Mouse (Mus musculus) liver, embryonic 14.5 days (tissue): ENCODE results near the gene Klf1. TPM values are rescaled to one million over a fixed set of nuclear protein-coding genes. Genes with fewer than 3 reads are reported as not detected.
A peak's percentile ranks its signal among the peaks of the same experiment; 100 is the strongest.

Experiments
- ATAC-seq: fragments of 200-750 bp; cut with Nextera tagmentation; 2 replicates; pipeline ENCODE4 v1.8.0; 2017; ENCODE audit warnings: moderate number of reproducible peaks, mild to moderate bottlenecking, moderate library complexity; ENCODE audit not compliant: insufficient read depth
- DNase-seq, 3 experiments: peaks; one replicate each; pipeline ENCODE4 v3.0.0-alpha.2; 2012 to 2013; ENCODE audit warnings: low read depth in 3 of 3, low spot score in 3 of 3
- H3K27ac ChIP-seq: fragments of 300-500 bp; sonication (generic); 2 replicates; pipeline ENCODE4 v1.5.1; 2014; ENCODE audit warnings: moderate library complexity, mild to moderate bottlenecking, control low read depth, inconsistent platforms
- H3K27me3 ChIP-seq: fragments of 300-500 bp; sonication (generic); 2 replicates; pipeline ENCODE4 v1.6.1; 2014; ENCODE audit warnings: mild to moderate bottlenecking, low read length, moderate library complexity; ENCODE audit not compliant: control insufficient read depth, insufficient read depth
- H3K36me3 ChIP-seq: fragments of 300-500 bp; sonication (generic); replicated peaks from 2 replicates; pipeline ENCODE4 v1.6.1; 2014; ENCODE audit warnings: low read depth; ENCODE audit not compliant: control insufficient read depth, insufficient read depth
- H3K4me1 ChIP-seq, 2 experiments: fragments of 200-500 bp in 1 of 2; fragments of 300-500 bp in 1 of 2; sonication (generic) in 1 of 2; replicated peaks; 2 replicates each; pipeline ENCODE4 v1.6.1; 2012 to 2014; ENCODE audit warnings: antibody characterized with exemption in 1 of 2, inconsistent platforms in 1 of 2, low read length in 1 of 2; ENCODE audit not compliant: control insufficient read depth in 2 of 2, insufficient read depth in 2 of 2
- H3K4me2 ChIP-seq: fragments of 300-500 bp; sonication (generic); 2 replicates; pipeline ENCODE4 v1.6.1; 2014; ENCODE audit warnings: low read depth, mild to moderate bottlenecking, control low read depth, moderate library complexity
- H3K4me3 ChIP-seq, 2 experiments: fragments of 200-500 bp in 1 of 2; fragments of 300-500 bp in 1 of 2; sonication (generic) in 1 of 2; 2 replicates each; pipeline ENCODE4 v1.5.1; 2012 to 2014; ENCODE audit warnings: low read depth in 2 of 2, low read length in 2 of 2, mild to moderate bottlenecking in 2 of 2, control low read depth in 1 of 2, inconsistent platforms in 1 of 2, moderate library complexity in 1 of 2; ENCODE audit not compliant: insufficient read depth in 1 of 2
- H3K9ac ChIP-seq: fragments of 300-500 bp; sonication (generic); replicated peaks from 2 replicates; pipeline ENCODE4 v1.6.1; 2014; ENCODE audit warnings: mild to moderate bottlenecking, control low read depth, moderate library complexity
- H3K9me3 ChIP-seq: fragments of 300-500 bp; sonication (generic); 2 replicates; pipeline ENCODE4 v1.6.1; 2016; ENCODE audit warnings: low read length, mixed read lengths; ENCODE audit not compliant: control insufficient read depth
- CTCF ChIP-seq: IDR thresholded peaks from 2 replicates; pipeline ENCODE4 v1.5.1; 2016; ENCODE audit warnings: antibody characterized with exemption, low read depth, control low read depth
- EP300 ChIP-seq: IDR thresholded peaks from 2 replicates; pipeline ENCODE4 v1.6.1; 2016; ENCODE audit warnings: antibody characterized with exemption, low read depth
- WGBS: fragments of 180-500 bp; shearing (Covaris S2); extraction: QIAGEN DNeasy Blood & Tissue Kit; methylation state at CpG from one replicate; pipeline ENCODE4 v1.1.7; 2014; ENCODE audit not compliant: insufficient replicate concordance; 5-methylcytosine and 5-hydroxymethylcytosine counted together
- polyA plus RNA-seq, 2 experiments: library from polyadenylated mRNA; depleted of rRNA in 1 of 2; stranded (reverse) in 1 of 2; unstranded in 1 of 2; fragments of >200 nt; fragmentation: Nextera tagmentation in 1 of 2; extraction: Ambion mirVana in 1 of 2; gene quantifications; 2 replicates each; pipeline versions ENCODE4 v1.2.1 to v1.2.3; 2012 to 2014

Klf1 gene
- polyA plus RNA-seq, 2 experiments: 209 to 522 TPM

DNA sequence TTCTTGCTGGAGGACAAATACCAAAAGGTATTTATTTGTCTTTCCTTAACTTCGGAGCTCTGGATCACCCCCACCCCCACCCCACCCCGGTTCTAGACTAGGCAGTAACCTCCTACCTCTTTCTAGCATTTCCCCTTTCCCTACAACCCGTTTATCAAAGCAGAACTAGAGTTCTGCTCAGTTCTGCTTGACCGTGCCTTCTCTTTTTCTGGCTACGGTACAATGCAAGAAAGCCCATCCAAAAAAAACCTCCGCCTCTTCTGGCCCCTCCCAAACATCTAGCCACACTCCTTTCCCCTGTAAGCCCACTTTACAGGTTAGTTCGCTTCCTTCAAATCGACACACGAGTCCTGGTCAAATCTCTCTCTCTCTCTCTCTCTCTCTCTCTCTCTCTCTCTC is 11.8 kb downstream of the Klf1 start:
- DNase-seq (no peak), ATAC-seq (no peak)
- WGBS: 8% methylated on average over 9 of the region's 9 CpGs
- TF ChIP-seq EP300: no peak
- TF ChIP-seq CTCF: no peak
- Histone ChIP-seq H3K9me3 (no peaks in the 10 kb centered on the region), H3K36me3 (no peaks in the 10 kb centered on the region; the same call in 1 of the 2 replicates), H3K27ac (no peak overlapping the region; the same call in 1 of the 2 replicates), H3K4me2 (peak overlapping the region; percentile 61), H3K27me3 (peaks cover 9% of the 10 kb centered on the region), H3K4me3 (peak overlapping the region; percentile 40 to 54), H3K9ac (peak overlapping the region; percentile 15), H3K4me1 (peaks cover 3 to 13% of the 10 kb centered on the region in 2 experiments; a peak in 3 of 4 replicates)

GRCm38 (mm10) chr8:84913960-84914359 is 12.2 kb downstream of the Klf1 start:
- peak; percentile 73 to 76 (median 76) for DNase-seq
- H3K9me3 ChIP-seq: no peaks in the 10 kb centered on the region
- H3K27ac ChIP-seq: no peak overlapping the region; the same call in 1 of the 2 replicates
- TF ChIP-seq EP300 (no peak), CTCF (peak; percentile 76)
- no peak; the same call in 1 of the 2 replicates for ATAC-seq
- peaks cover 11% of the 10 kb centered on the region for H3K27me3 ChIP-seq
- peaks cover 3 to 13% of the 10 kb centered on the region in 2 experiments; a peak in 3 of 4 replicates for H3K4me1 ChIP-seq
- WGBS: 18% methylated on average over 4 of the region's 4 CpGs
- peak overlapping the region in 1 of 2 experiments; percentile 40; a peak in 1 of 4 replicates for H3K4me3 ChIP-seq
- H3K36me3 ChIP-seq: no peaks in the 10 kb centered on the region; the same call in 1 of the 2 replicates
- peak overlapping the region; percentile 61 for H3K4me2 ChIP-seq
- no peak overlapping the region for H3K9ac ChIP-seq

GRCm38 (mm10) chr8:84915269-84915668 is 13.5 kb downstream of the Klf1 start:
- TF ChIP-seq EP300: no peak
- no peak for TF ChIP-seq CTCF
- no peak for ATAC-seq
- no peaks in the 10 kb centered on the region; the same call in 1 of the 2 replicates for H3K36me3 ChIP-seq
- H3K4me3 ChIP-seq: no peak overlapping the region
- H3K4me1 ChIP-seq: peaks cover under 1 to 3% of the 10 kb centered on the region in 2 experiments; a peak in 2 of 4 replicates
- H3K9ac ChIP-seq: no peak overlapping the region
- H3K4me2 ChIP-seq: no peak overlapping the region
- no peak for DNase-seq
- peaks cover 11% of the 10 kb centered on the region for H3K27me3 ChIP-seq
- H3K9me3 ChIP-seq: no peaks in the 10 kb centered on the region
- H3K27ac ChIP-seq: no peak overlapping the region
- 84% methylated on average over 8 of the region's 8 CpGs for WGBS

DNA sequence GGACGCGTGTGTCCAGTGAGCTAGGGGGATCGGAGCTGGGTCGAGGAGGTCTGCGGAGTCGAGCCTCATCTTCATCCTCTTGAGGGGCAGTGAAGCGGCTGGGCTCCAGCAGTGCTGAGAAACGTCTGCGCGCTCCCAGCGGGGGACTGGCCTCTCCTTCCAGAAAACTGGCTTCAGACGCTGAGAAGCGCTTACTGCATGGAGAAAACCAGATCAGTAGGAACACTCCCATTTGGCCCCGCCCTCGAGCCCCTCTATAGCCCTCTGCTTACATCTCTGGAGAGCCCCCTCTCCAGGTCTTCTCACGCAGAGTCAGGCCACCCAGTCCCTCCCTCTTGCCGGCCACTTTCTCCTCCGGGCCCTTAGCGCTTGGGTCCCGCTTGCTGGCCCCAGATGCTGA is 16.1 kb downstream of the Klf1 start:
- DNase-seq (no peak), ATAC-seq (no peak)
- WGBS: 31% methylated on average over 20 of the region's 20 CpGs
- H3K4me1 ChIP-seq: peaks cover 0 to 3% of the 10 kb centered on the region in 2 experiments; a peak in 2 of 4 replicates
- H3K4me2 ChIP-seq: no peak overlapping the region
- H3K4me3 ChIP-seq: no peak overlapping the region
- no peaks in the 10 kb centered on the region for H3K36me3 ChIP-seq
- no peak overlapping the region for H3K9ac ChIP-seq
- no peaks in the 10 kb centered on the region for H3K9me3 ChIP-seq
- TF ChIP-seq CTCF (no peak), EP300 (no peak)
- peaks cover 5% of the 10 kb centered on the region; the same call in 1 of the 2 replicates for H3K27me3 ChIP-seq
- no peak overlapping the region for H3K27ac ChIP-seq

- H3K27me3 ChIP-seq: peaks cover 5% of the 10 kb centered on the region; the same call in 1 of the 2 replicates
These were observed 16.9 kb downstream of the Klf1 start for GRCm38 (mm10) chr8:84918646-84919045.

More at GRCm38 (mm10) chr8:84918646-84919045, 16.9 kb downstream of the Klf1 start:
- Histone ChIP-seq H3K27ac (no peak overlapping the region), H3K36me3 (no peaks in the 10 kb centered on the region), H3K9me3 (no peaks in the 10 kb centered on the region), H3K9ac (no peak overlapping the region), H3K4me1 (peaks cover 0 to under 1% of the 10 kb centered on the region in 2 experiments; a peak in 2 of 4 replicates), H3K4me2 (no peak overlapping the region), H3K4me3 (no peak overlapping the region)
- DNase-seq: no peak
- TF ChIP-seq EP300: no peak
- no peak for TF ChIP-seq CTCF
- ATAC-seq: no peak
- WGBS: 78% methylated on average over 15 of the region's 15 CpGs
